Comparison of ENCODE assay signal across 25 mouse cellular contexts in the genomic region with DNA sequence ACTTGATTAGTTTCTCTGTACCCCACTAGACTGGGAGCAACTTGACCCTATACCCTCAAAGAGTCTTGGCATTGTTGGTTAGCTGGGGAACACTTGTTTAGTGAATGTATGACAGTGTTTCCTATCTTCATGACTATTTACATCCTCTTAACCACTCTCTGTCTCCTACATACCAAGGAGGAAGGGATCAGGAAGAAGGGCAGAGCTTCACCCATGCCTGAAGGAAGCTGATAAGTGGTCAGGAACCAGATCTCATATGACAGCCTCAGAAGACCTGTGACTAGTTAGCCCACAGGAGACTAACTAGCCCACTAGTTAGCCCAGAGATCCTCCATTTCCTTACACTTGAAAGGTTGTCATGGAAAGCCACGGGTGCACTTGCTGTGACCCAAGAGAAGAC.
DNase-seq lines count a peak whose midpoint lies in the region; ATAC-seq lines count a peak whose summit lies in the region.
"Had no signal": no experiment of that assay in that cellular context is flagged by ENCODE, and none has a peak within 500 bp of the region (broad histone marks: within the 10 kb centered on the region; RNA-seq: fewer than 3 reads in every experiment).

No protein-coding gene starts in this region.

- H3K27ac ChIP-seq in liver, embryonic 13.5 days: no peak overlapping the region; the same call in 1 of the 2 replicates
- no peak overlapping the region for H3K27ac ChIP-seq in liver, embryonic 16.5 days (ENCODE audit: low read length)
- H3K27ac ChIP-seq: forebrain, embryonic 10.5 days; forebrain, embryonic 13.5 days; heart, embryonic 15.5 days; hindbrain, embryonic 10.5 days; hindbrain, embryonic 13.5 days had no signal

- ATAC-seq in liver, embryonic 13.5 days (ENCODE audit: low read depth): peak; percentile 81
- ATAC-seq in liver, embryonic 16.5 days (ENCODE audit: low read depth): peak; percentile 73
- ATAC-seq: activated CD4-positive, CD25-positive, alpha-beta regulatory T cell, adult 4 months; forebrain, embryonic 13.5 days; forebrain, embryonic 16.5 days; hindbrain, embryonic 16.5 days had no signal

- H3K4me2 ChIP-seq in liver, embryonic 13.5 days: no peak overlapping the region
- H3K4me2 ChIP-seq in liver, embryonic 16.5 days (ENCODE audit: low read depth, low read length): no peak overlapping the region
- H3K4me2 ChIP-seq: forebrain, embryonic 13.5 days; heart, embryonic 12.5 days; heart, embryonic 15.5 days; hindbrain, embryonic 13.5 days had no signal

- peak; percentile 42 for DNase-seq in 416B (ENCODE audit: low read depth)
- peak; percentile 23 for DNase-seq in c-Kit-positive CD71-positive TER-119-positive erythroid progenitor cells, embryonic 14.5 days (ENCODE audit: low spot score)
- DNase-seq in liver, embryonic 13.5 days: no peak
- DNase-seq in spleen, postnatal 14 days (ENCODE audit: low spot score in 2 of 2): no peak
- no peak for DNase-seq in neural tube, embryonic 10.5 days (ENCODE audit: extremely low spot score, low spot score)
- DNase-seq in spleen, postnatal 10 days (ENCODE audit: low spot score in 2 of 2): no peak
- DNase-seq: adrenal gland, adult 8-10 months; adrenal gland, postnatal 25 days; cerebellum, adult 18-20 months; cerebellum, adult 9-10 months; cerebellum, postnatal 14 days; gastrocnemius, postnatal 10 days; gastrocnemius, postnatal 36 days; heart, postnatal 10 days; heart, postnatal 36 days had no signal

- H3K4me1 ChIP-seq in liver, embryonic 13.5 days (replicated peaks): peaks cover 24% of the 10 kb centered on the region
- peaks cover 2% of the 10 kb centered on the region for H3K4me1 ChIP-seq in liver, embryonic 16.5 days (ENCODE audit: control insufficient read depth, low read depth, low read length)
- H3K4me1 ChIP-seq: hindbrain, embryonic 10.5 days had no signal

- H3K27me3 ChIP-seq in liver, embryonic 13.5 days: no peaks in the 10 kb centered on the region
- H3K27me3 ChIP-seq in liver, embryonic 16.5 days (ENCODE audit: control insufficient read depth, insufficient read depth, low read depth, low read length): no peaks in the 10 kb centered on the region
- H3K27me3 ChIP-seq: forebrain, embryonic 13.5 days; heart, embryonic 12.5 days; heart, embryonic 15.5 days; hindbrain, embryonic 13.5 days had no signal

- WGBS in liver, embryonic 13.5 days (ENCODE audit: insufficient replicate concordance): 39% methylated on average over 1 of the region's 1 CpGs
- WGBS in liver, embryonic 16.5 days (ENCODE audit: insufficient replicate concordance): 17% methylated on average over 1 of the region's 1 CpGs

- no peak overlapping the region for H3K4me3 ChIP-seq in liver, embryonic 13.5 days (replicated peaks)
- H3K4me3 ChIP-seq in liver, embryonic 16.5 days (ENCODE audit: low read depth, low read length): no peak overlapping the region
- H3K4me3 ChIP-seq: forebrain, embryonic 10.5 days; forebrain, embryonic 13.5 days; heart, embryonic 12.5 days; heart, embryonic 15.5 days; hindbrain, embryonic 10.5 days; hindbrain, embryonic 13.5 days had no signal

- H3K36me3 ChIP-seq in liver, embryonic 13.5 days: no peaks in the 10 kb centered on the region
- H3K36me3 ChIP-seq in liver, embryonic 16.5 days (ENCODE audit: control insufficient read depth, insufficient read depth): no peaks in the 10 kb centered on the region
- H3K36me3 ChIP-seq: forebrain, embryonic 10.5 days; heart, embryonic 12.5 days; heart, embryonic 15.5 days had no signal

- H3K9ac ChIP-seq in liver, embryonic 13.5 days: 0 out of 2 replicates have a peak overlapping the region, but pooled peaks have one; percentile 7
- no peak overlapping the region for H3K9ac ChIP-seq in liver, embryonic 16.5 days (ENCODE audit: low read depth, low read length)
- H3K9ac ChIP-seq: forebrain, embryonic 13.5 days; heart, embryonic 12.5 days; heart, embryonic 15.5 days; hindbrain, embryonic 13.5 days had no signal

- no peaks in the 10 kb centered on the region for H3K9me3 ChIP-seq in liver, embryonic 13.5 days (replicated peaks)
- no peaks in the 10 kb centered on the region for H3K9me3 ChIP-seq in liver, embryonic 16.5 days (replicated peaks; ENCODE audit: control insufficient read depth, low read length)
- H3K9me3 ChIP-seq: forebrain, embryonic 10.5 days; forebrain, embryonic 13.5 days; heart, embryonic 12.5 days; heart, embryonic 15.5 days; hindbrain, embryonic 10.5 days; hindbrain, embryonic 13.5 days had no signal

Comparison
In these comparisons a context has a peak if more than half of its experiments do, and no peak if none do; other contexts are left out.
1. DNase-seq: peak in 416B (single experiment) and c-Kit-positive CD71-positive TER-119-positive erythroid progenitor cells, embryonic 14.5 days (single experiment); none in liver, embryonic 13.5 days (single experiment), spleen, postnatal 14 days (0 of 2), neural tube, embryonic 10.5 days (single experiment) and spleen, postnatal 10 days (0 of 2).